Mouse (Mus musculus) monocyte, adult 2 months (primary cell): Measurements from ENCODE around the gene Kctd7.

Experiments used
- DNase-seq, 2 experiments: peaks; one replicate each; pipeline ENCODE4 v3.0.0; 2022; ENCODE audit warnings: low spot score in 2 of 2, low read depth in 1 of 2

Gene Kctd7

GRCm38 (mm10) chr5:130144334-130145312, at the start of gene Kctd7:
TSS of gene Kctd7 (plus strand) at chr5:130144861.
- DNase-seq = peak; percentile 81 to 88

GRCm38 (mm10) chr5:130096754-130097153, 47.9 kb upstream of the Kctd7 start:
- DNase-seq = no peak

- no peak for DNase-seq
Observed at GRCm38 (mm10) chr5:130097837-130098236, 46.8 kb upstream of the Kctd7 start.

GRCm38 (mm10) chr5:130101724-130102123, 42.9 kb upstream of the Kctd7 start:
- no peak for DNase-seq

GRCm38 (mm10) chr5:130109348-130109747, 35.3 kb upstream of the Kctd7 start:
- no peak for DNase-seq

GRCm38 (mm10) chr5:130110632-130111464, 33.8 kb upstream of the Kctd7 start:
- no peak for DNase-seq

GRCm38 (mm10) chr5:130112653-130113052, 32.0 kb upstream of the Kctd7 start:
- no peak for DNase-seq

- no peak for DNase-seq
Observed at GRCm38 (mm10) chr5:130116116-130116515, 28.5 kb upstream of the Kctd7 start.

- no peak for DNase-seq
Observed at GRCm38 (mm10) chr5:130116857-130117256, 27.8 kb upstream of the Kctd7 start.

- no peak for DNase-seq
Observed at GRCm38 (mm10) chr5:130117932-130118331, 26.7 kb upstream of the Kctd7 start.

- no peak for DNase-seq
Observed at GRCm38 (mm10) chr5:130119236-130119635, 25.4 kb upstream of the Kctd7 start.

- no peak for DNase-seq
Observed at GRCm38 (mm10) chr5:130120070-130120736, 24.5 kb upstream of the Kctd7 start.

- DNase-seq = no peak
Observed at GRCm38 (mm10) chr5:130120904-130121303, 23.8 kb upstream of the Kctd7 start.

GRCm38 (mm10) chr5:130122355-130122754, 22.3 kb upstream of the Kctd7 start:
- DNase-seq = no peak

GRCm38 (mm10) chr5:130124271-130124670, 20.4 kb upstream of the Kctd7 start:
- no peak for DNase-seq

- DNase-seq = no peak
Observed at GRCm38 (mm10) chr5:130128686-130129523, 15.8 kb upstream of the Kctd7 start.

GRCm38 (mm10) chr5:130129524-130129793, 15.2 kb upstream of the Kctd7 start:
- DNase-seq = no peak

GRCm38 (mm10) chr5:130136597-130136996, 8.1 kb upstream of the Kctd7 start:
- DNase-seq = no peak

- peak; percentile 21 to 52 for DNase-seq
Observed at GRCm38 (mm10) chr5:130139393-130139792, 5.3 kb upstream of the Kctd7 start.

GRCm38 (mm10) chr5:130141138-130141537, 3.5 kb upstream of the Kctd7 start:
- no peak for DNase-seq

GRCm38 (mm10) chr5:130142041-130142440, 2.6 kb upstream of the Kctd7 start:
- no peak for DNase-seq
